Mouse (Mus musculus) embryonic facial prominence, embryonic 12.5 days (tissue): ENCODE measurements around the gene Lrp2. TPM values are rescaled to one million over a fixed set of nuclear protein-coding genes. Genes with fewer than 3 reads are reported as not detected.

Experiments
- ATAC-seq: fragments of 200-750 bp; cut with Nextera tagmentation; 2 replicates; pipeline ENCODE4 v1.8.0; 2017; ENCODE audit not compliant: insufficient number of reproducible peaks, insufficient read depth, low FRiP score, low TSS enrichment
- H3K27ac ChIP-seq: fragments of 300-500 bp; sonication (generic); 2 replicates; pipeline ENCODE4 v1.5.1; 2016; ENCODE audit warnings: mild to moderate bottlenecking
- H3K27me3 ChIP-seq: fragments of 300-500 bp; sonication (generic); 2 replicates; pipeline ENCODE4 v1.6.1; 2016; ENCODE audit warnings: mild to moderate bottlenecking, moderate library complexity
- H3K36me3 ChIP-seq: fragments of 300-500 bp; sonication (generic); 2 replicates; pipeline ENCODE4 v1.6.1; 2016; ENCODE audit warnings: mild to moderate bottlenecking
- H3K4me1 ChIP-seq: fragments of 300-500 bp; sonication (generic); 2 replicates; pipeline ENCODE4 v1.6.1; 2016
- H3K4me2 ChIP-seq: fragments of 300-500 bp; sonication (generic); replicated peaks from 2 replicates; pipeline ENCODE4 v1.6.1; 2016; ENCODE audit warnings: mild to moderate bottlenecking, moderate library complexity
- H3K4me3 ChIP-seq: fragments of 300-500 bp; sonication (generic); 2 replicates; pipeline ENCODE4 v1.5.1; 2016; ENCODE audit warnings: mild to moderate bottlenecking
- H3K9ac ChIP-seq: fragments of 300-500 bp; sonication (generic); 2 replicates; pipeline ENCODE4 v1.6.1; 2016; ENCODE audit warnings: mild to moderate bottlenecking, moderate library complexity
- H3K9me3 ChIP-seq: fragments of 300-500 bp; sonication (generic); 2 replicates; pipeline ENCODE4 v1.6.1; 2016; ENCODE audit warnings: mild to moderate bottlenecking, moderate library complexity
- WGBS: fragments of 180-500 bp; shearing (Covaris S2); methylation state at CpG from one replicate; pipeline ENCODE4 v1.1.7; 2016; 5-methylcytosine and 5-hydroxymethylcytosine counted together
- polyA plus RNA-seq: library from polyadenylated mRNA; unstranded; fragments of >200 nt; fragmentation: Nextera tagmentation; extraction: Ambion mirVana; gene quantifications from 2 replicates; pipeline ENCODE4 v1.2.1, GENCODE M21; 2016

Lrp2 gene
- 1.0 and 1.3 TPM in 2 replicates for polyA plus RNA-seq

DNA sequence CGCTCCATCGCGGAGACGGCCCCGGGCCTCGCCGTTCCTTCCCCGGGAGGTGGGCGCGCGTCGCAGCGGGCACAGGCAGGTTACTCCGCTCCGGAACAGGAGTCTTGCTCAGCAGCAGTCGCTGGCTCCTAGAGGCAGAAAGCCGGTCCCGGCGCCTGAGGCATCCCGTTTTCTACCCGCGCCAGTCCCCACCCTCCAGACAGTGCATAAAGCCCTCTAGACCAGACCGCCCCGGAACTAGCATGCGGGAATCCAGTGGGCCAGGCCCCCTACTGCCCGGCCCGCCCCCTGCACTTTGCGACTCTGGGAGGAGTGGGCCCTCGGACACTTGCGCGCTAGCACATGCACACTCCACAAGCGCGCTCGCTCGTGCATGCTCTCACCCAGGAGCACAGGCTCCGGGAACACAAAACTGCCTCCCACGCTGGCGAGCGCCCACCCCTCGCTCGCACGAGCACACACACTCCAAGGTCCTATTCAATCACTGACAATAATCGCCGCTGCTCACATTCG is at the start of gene Lrp2:
Gene Lrp2 (minus strand): TSS at position 180 of the 513 bp plus-strand sequence.
- Histone ChIP-seq H3K4me2 (peak within 1 kb of the TSS; percentile 95), H3K36me3 (no peaks in the 10 kb centered on the region), H3K9ac (peak within 1 kb of the TSS; percentile 25; the same call in 1 of the 2 replicates), H3K27me3 (peaks cover 59% of the 10 kb centered on the region), H3K4me3 (peak within 1 kb of the TSS; percentile 59), H3K27ac (no peak within 1 kb of the TSS), H3K9me3 (no peaks in the 10 kb centered on the region), H3K4me1 (peaks cover 9% of the 10 kb centered on the region)
- peak; percentile 92 for ATAC-seq
- 1% methylated on average over 45 of the region's 45 CpGs for WGBS

DNA sequence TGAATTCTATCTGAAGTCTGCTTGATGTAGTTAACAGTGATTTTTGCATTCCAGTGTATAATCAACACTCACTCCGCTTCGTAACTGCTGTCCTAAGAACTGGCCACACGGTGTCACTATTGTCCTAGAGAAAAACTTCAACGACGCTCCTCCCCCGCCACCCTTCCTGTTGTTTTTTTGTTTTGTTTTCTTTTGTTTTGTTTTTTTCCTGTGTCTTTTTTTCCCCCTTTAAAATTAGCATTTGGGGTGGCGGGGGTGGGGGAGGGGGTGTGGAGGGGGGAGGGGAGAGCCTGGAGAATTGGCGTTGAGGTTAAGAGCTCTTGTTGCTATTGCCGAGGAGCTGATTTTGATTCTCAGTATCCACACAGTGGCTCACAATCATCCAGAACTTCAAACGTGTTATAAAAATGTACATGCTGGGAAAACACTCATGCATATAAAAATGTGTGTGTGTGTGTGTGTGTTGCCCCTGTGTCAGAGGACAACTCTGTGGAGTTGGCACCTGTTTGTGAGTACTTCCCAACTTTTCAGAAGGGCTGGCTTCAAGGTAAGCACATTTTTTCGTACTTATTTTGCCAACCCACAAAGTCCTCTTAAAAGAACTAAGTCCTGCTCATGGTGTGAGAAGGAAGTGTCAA is 49.3 kb upstream of the Lrp2 start:
- Histone ChIP-seq H3K4me2 (peak overlapping the region; percentile 41), H3K27me3 (no peaks in the 10 kb centered on the region), H3K4me1 (no peaks in the 10 kb centered on the region), H3K27ac (no peak overlapping the region), H3K9me3 (no peaks in the 10 kb centered on the region), H3K9ac (no peak overlapping the region), H3K36me3 (no peaks in the 10 kb centered on the region), H3K4me3 (peak overlapping the region; percentile 36)
- ATAC-seq, result no peak
- WGBS, result 13% methylated on average over 11 of the region's 11 CpGs

DNA sequence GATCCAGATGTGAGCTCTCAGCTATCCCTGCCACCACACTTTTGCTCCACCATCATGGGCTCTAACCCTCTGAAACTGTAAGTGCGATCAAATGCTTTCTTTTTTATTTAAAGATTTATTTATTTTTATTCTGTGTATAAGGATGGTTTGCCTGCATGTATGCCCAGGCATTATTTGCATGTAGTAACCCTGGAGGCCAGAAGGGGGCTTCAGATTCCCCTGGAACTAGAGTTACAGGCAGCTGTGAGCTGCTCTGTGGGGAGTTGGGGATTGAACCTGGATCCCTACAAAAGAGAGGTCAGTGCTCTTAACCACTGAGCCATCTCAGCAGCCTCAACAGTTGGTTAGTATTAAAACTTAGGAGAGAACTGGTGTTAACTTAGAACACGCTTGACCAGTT is 45.6 kb upstream of the Lrp2 start:
- Histone ChIP-seq H3K36me3 (no peaks in the 10 kb centered on the region), H3K9ac (no peak overlapping the region), H3K27ac (no peak overlapping the region), H3K4me1 (no peaks in the 10 kb centered on the region), H3K4me3 (no peak overlapping the region), H3K4me2 (no peak overlapping the region), H3K27me3 (no peaks in the 10 kb centered on the region), H3K9me3 (no peaks in the 10 kb centered on the region)
- ATAC-seq, result no peak
- WGBS, result 77% methylated on average over 2 of the region's 2 CpGs

DNA sequence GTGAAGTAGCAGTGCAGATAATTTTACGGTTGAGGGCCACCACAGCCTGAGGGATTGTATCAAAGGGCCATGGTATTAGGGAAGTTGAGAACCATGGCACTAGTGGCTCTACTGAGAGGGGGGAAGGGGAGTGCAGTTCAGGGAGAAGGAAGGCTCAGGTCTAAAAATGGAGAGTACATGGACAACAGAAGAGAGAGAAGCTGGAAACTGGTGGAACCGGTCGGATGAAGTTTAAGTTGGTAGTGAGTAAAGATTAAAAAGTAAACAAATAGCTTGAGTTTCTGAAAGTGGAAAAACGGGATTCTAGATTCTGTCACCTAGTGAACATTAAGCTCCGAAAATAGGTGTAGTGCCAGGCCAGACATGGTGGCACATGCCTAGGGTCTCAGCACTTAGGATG is 44.9 kb upstream of the Lrp2 start:
- Histone ChIP-seq H3K27me3 (no peaks in the 10 kb centered on the region), H3K9ac (no peak overlapping the region), H3K27ac (no peak overlapping the region), H3K36me3 (no peaks in the 10 kb centered on the region), H3K4me1 (no peaks in the 10 kb centered on the region), H3K4me3 (no peak overlapping the region), H3K4me2 (no peak overlapping the region), H3K9me3 (no peaks in the 10 kb centered on the region)
- 81% methylated on average over 5 of the region's 5 CpGs for WGBS
- no peak for ATAC-seq

DNA sequence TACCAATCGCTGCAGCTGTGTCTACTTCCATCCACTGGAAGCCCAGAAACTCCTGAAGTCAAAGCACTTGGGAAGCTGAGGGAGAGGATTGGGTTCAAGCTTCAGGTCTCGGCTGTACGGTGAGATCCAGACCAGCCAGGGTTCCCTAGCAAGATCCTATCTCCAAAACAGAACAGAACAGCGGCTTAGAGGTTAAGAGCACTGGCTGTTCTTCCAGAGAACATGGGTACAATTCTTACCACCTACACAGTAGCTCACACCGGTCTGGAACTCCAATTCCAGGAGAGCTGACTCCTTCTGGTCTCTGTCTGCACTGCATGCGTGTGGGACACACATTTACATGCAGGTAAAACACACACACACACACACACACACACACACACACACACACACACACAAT is 44.0 kb upstream of the Lrp2 start:
- 85% methylated on average over 6 of the region's 6 CpGs for WGBS
- H3K4me2 ChIP-seq, result no peak overlapping the region
- no peaks in the 10 kb centered on the region for H3K9me3 ChIP-seq
- no peaks in the 10 kb centered on the region for H3K4me1 ChIP-seq
- no peaks in the 10 kb centered on the region for H3K36me3 ChIP-seq
- ATAC-seq, result no peak
- H3K9ac ChIP-seq, result no peak overlapping the region
- no peak overlapping the region for H3K4me3 ChIP-seq
- no peaks in the 10 kb centered on the region for H3K27me3 ChIP-seq
- H3K27ac ChIP-seq, result no peak overlapping the region

DNA sequence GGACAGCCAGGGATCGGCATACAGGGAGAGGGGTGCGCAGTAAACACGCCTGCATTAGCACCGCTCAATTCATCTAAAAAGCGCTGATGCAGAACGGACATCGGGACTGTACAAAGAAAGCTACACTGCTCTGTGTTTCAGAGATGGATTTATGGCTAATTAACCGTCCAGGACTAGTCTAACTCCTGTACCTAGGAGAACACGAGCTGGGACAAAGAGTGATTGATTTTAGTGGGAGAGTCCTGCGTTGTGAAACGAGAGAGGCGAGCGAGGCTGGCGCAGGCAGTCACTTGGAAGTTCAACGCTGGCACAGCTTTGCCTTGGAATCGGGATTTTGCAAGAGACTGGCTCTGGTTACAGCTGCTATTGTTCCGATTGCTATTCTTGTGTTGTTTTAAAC is 43.4 kb upstream of the Lrp2 start:
- Histone ChIP-seq H3K4me2 (no peak overlapping the region), H3K4me1 (no peaks in the 10 kb centered on the region), H3K36me3 (no peaks in the 10 kb centered on the region), H3K27me3 (no peaks in the 10 kb centered on the region), H3K4me3 (no peak overlapping the region), H3K9ac (no peak overlapping the region), H3K27ac (no peak overlapping the region), H3K9me3 (no peaks in the 10 kb centered on the region)
- WGBS, result 80% methylated on average over 17 of the region's 17 CpGs
- ATAC-seq, result no peak

DNA sequence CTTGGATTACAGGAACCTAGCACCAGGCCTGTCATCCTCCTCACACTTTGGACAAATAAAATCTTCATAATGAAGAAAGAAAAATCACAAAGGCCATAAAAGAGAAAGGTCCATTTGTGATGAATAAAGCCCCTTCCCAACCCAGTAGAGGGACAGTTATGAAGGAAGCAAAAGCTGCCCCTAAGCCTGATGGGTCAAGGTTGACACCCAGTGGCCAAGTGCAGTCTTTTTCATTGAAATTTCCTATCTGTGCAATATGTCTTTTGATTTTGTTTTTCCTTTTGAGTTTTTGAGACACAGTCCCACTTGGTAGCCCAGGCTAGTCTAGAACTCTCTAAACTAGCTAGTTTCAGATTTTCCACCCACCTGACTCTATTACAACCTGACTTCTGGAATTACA is 33.4 kb upstream of the Lrp2 start:
- Histone ChIP-seq H3K9me3 (no peaks in the 10 kb centered on the region), H3K27ac (no peak overlapping the region), H3K4me3 (no peak overlapping the region), H3K36me3 (no peaks in the 10 kb centered on the region), H3K27me3 (no peaks in the 10 kb centered on the region), H3K9ac (no peak overlapping the region), H3K4me2 (no peak overlapping the region), H3K4me1 (0 out of 2 replicates have a peak, but pooled peaks cover 4% of the 10 kb centered on the region)
- no peak for ATAC-seq

DNA sequence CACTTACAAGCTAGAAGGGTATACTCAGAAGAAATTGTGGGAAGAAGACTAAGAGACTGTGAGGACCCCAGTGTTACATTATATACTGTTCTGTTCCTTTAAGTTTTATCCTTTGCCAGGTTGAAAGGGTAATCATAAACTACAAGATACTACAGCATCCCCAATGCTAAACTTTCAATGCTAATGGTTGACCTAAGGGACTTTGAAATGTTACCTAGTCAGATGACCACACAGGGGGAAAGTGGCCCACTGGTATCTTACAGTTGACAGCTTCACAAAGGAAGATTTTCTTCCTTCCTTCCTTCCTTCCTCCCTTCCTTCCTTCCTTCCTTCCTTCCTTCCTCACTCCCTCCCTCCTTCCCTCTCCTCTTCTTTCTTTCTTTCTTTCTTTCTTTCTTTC is 32.5 kb upstream of the Lrp2 start:
- Histone ChIP-seq H3K9me3 (no peaks in the 10 kb centered on the region), H3K4me1 (0 out of 2 replicates have a peak, but pooled peaks cover 4% of the 10 kb centered on the region), H3K4me3 (no peak overlapping the region), H3K27me3 (no peaks in the 10 kb centered on the region), H3K27ac (no peak overlapping the region), H3K9ac (no peak overlapping the region), H3K36me3 (no peaks in the 10 kb centered on the region), H3K4me2 (no peak overlapping the region)
- no peak for ATAC-seq

DNA sequence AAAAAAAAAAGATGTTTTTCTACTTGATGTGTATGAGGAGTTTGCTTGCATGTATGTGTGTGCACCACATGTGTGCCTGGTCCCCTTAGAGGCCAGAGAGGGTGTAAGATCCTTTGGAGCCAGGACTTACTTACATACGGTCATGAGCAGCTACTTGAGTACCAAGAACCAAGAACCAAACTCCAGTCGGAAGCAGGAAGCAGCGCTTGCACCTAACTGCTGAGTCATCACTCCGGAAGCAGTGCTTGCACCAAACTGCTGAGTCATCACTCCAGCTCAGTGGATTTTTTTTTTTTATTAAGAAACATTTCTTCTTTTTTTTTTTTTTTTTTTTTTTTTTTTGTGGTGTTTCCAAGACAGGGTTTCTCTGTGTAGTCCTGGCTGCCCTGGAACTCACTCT is 27.4 kb upstream of the Lrp2 start:
- no peaks in the 10 kb centered on the region for H3K27me3 ChIP-seq
- ATAC-seq, result no peak
- H3K4me1 ChIP-seq, result peaks cover 8% of the 10 kb centered on the region; the same call in 1 of the 2 replicates
- H3K36me3 ChIP-seq, result no peaks in the 10 kb centered on the region
- 73% methylated on average over 4 of the region's 4 CpGs for WGBS
- no peak overlapping the region for H3K4me3 ChIP-seq
- no peaks in the 10 kb centered on the region for H3K9me3 ChIP-seq
- no peak overlapping the region for H3K4me2 ChIP-seq
- no peak overlapping the region for H3K9ac ChIP-seq
- no peak overlapping the region for H3K27ac ChIP-seq

DNA sequence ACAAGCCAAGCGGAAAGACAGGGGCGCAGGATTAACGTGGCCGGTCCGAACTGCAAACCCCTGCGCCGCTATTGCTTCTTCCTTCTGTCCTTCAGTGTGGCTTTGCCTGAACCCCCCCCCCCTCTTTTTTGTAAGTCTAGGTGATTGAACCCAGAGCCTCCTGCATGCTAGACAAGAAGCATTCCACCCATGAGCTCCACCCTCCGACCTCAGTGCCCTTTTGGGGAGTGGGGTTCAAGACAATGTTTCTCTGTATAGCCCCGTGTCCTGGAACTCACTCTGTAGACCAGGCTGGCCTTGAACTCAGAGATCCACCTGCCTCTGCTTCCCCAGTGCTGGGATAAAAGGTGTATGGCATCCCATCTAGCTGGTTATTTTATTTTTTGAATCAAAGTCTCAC is 26.9 kb upstream of the Lrp2 start:
- Histone ChIP-seq H3K9ac (no peak overlapping the region), H3K9me3 (no peaks in the 10 kb centered on the region), H3K4me2 (0 out of 2 replicates have a peak overlapping the region, but pooled peaks have one; percentile 3), H3K4me1 (peaks cover 8% of the 10 kb centered on the region; the same call in 1 of the 2 replicates), H3K27me3 (no peaks in the 10 kb centered on the region), H3K4me3 (no peak overlapping the region), H3K36me3 (no peaks in the 10 kb centered on the region), H3K27ac (no peak overlapping the region)
- ATAC-seq, result no peak
- WGBS, result 42% methylated on average over 9 of the region's 9 CpGs

DNA sequence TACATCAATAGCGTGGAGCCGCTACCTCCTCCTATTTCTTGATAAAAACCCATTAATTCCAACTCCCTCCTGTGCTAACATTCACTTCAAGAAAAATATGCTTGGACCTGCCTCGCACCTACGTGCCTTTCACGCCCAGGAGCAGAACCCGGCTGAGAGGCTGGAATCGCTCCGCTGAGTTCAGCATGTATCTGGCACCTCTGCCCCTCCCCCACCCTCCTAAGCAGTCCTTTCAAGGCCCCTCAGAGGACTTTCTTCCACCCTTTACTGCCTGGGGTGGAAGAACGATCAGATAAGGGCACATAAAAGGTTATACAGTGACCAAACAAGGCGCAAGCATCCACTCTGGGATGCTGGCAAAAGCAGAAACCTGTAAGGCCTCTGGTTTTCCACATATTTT is 26.4 kb upstream of the Lrp2 start:
- 8% methylated on average over 10 of the region's 10 CpGs for WGBS
- peaks cover 8% of the 10 kb centered on the region; the same call in 1 of the 2 replicates for H3K4me1 ChIP-seq
- no peaks in the 10 kb centered on the region for H3K27me3 ChIP-seq
- no peak overlapping the region for H3K27ac ChIP-seq
- ATAC-seq, result no peak
- 0 out of 2 replicates have a peak overlapping the region, but pooled peaks have one; percentile 3 for H3K4me2 ChIP-seq
- H3K9me3 ChIP-seq, result no peaks in the 10 kb centered on the region
- no peak overlapping the region for H3K4me3 ChIP-seq
- H3K9ac ChIP-seq, result no peak overlapping the region
- H3K36me3 ChIP-seq, result no peaks in the 10 kb centered on the region

DNA sequence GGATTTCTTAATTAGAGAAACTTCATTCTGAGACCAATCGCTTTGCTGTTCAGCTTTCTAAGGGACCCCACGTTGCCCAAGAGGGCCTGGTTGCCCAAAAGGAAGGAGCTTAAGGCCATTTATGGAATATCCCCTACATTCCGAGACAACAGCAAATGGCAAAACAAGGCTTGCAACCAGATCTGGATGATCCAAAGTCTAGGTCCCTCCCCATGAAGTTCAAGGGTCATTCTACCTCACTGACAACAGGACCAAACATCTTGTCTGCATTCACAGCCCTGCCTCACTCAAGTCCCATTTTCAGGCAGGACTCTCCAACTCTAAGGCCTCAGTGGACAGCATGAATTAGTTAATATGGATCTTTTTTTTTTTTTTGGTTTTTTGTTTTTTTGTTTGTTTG is 20.8 kb upstream of the Lrp2 start:
- Histone ChIP-seq H3K9me3 (no peaks in the 10 kb centered on the region), H3K4me1 (no peaks in the 10 kb centered on the region), H3K36me3 (no peaks in the 10 kb centered on the region), H3K4me3 (no peak overlapping the region), H3K4me2 (no peak overlapping the region), H3K27ac (no peak overlapping the region), H3K9ac (no peak overlapping the region), H3K27me3 (no peaks in the 10 kb centered on the region)
- WGBS, result 91% methylated on average over 3 of the region's 3 CpGs
- no peak for ATAC-seq
